Mouse (Mus musculus): ENCODE results near the gene Bbs5. TPM values are rescaled to one million over a fixed set of nuclear protein-coding genes. Genes with fewer than 3 reads are reported as not detected.
A peak's percentile ranks its signal among the peaks of the same experiment; 100 is the strongest.

Gene Bbs5
- polyA plus RNA-seq, 1 experiment from 2014 or later, result 22.7 TPM

DNA sequence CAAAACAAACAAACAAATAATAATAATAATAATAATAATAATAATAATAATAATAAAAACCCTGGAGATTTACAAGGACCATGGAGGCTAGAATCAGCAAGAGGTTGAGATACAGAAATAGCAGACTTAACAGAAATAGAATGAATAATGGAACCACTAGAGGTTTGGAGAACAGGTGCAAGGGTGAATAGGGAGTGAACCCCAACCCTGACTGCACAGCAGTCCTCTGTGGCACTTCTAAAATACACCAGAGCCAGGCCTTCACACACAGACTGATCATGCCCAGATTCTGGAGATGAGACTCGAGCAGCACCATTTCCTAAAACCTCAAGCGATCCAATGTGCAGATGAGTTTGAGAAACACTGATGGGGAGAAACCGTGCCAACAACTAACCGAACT is 35.0 kb downstream of the Bbs5 start:
- Histone ChIP-seq H3K4me2 (ENCODE audit: low read length) (no peak overlapping the region), H3K9ac (replicated peaks; ENCODE audit: low read depth, low read length) (no peak overlapping the region), H3K27ac (ENCODE audit: low read length) (no peak overlapping the region), H3K9me3 (ENCODE audit: control insufficient read depth, low read length) (no peaks in the 10 kb centered on the region), H3K4me1 (replicated peaks; ENCODE audit: control insufficient read depth, insufficient read depth, low read length) (no peaks in the 10 kb centered on the region), H3K27me3 (replicated peaks; ENCODE audit: control insufficient read depth, insufficient read depth, low read length) (no peaks in the 10 kb centered on the region), H3K36me3 (ENCODE audit: control insufficient read depth, insufficient read depth) (no peaks in the 10 kb centered on the region), H3K4me3 (replicated peaks; ENCODE audit: low read length) (no peak overlapping the region)
- 94% methylated on average over 4 of the region's 4 CpGs for WGBS
- ATAC-seq, result no peak

DNA sequence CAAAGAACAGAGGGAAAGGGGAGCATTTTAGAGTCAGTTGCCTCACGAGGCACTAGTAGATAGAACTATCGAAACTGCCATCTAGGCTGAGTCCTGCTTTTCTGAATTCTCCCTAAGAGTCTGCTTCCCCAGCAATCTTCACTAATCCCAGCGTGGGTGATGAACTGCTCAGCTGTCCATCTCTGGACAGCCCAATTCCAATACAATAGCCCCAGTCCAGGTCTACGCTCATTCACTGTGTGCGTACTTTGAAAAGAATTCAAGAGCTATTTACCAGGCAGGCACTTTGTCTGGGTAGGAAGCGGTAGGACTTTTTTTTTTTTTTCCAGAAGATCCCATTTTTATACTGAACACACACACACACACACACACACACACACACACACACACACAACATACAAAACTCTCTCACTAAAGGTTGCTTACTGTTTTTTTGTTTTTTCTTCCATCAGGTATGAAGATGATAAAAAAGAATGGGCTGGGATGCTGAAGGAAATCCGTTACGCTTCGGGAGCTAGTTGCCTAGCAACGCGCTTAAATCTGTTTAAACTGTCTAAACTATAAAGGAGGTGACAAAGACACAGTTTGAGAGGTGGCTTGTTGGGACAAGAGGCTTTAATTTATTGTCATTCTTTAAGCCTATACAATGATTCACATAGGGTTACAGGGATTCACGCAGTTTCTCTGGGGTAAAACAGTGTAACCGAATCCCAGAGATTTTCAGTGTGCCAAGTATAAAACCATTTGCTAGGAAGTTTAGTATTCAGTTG is 36.2 kb downstream of the Bbs5 start:
- WGBS, result 15% methylated on average over 13 of the region's 13 CpGs
- H3K4me3 ChIP-seq (replicated peaks; ENCODE audit: low read length), result no peak overlapping the region
- H3K36me3 ChIP-seq (ENCODE audit: control insufficient read depth, insufficient read depth), result no peaks in the 10 kb centered on the region
- peak; percentile 62 for ATAC-seq
- no peaks in the 10 kb centered on the region for H3K9me3 ChIP-seq (ENCODE audit: control insufficient read depth, low read length)
- no peaks in the 10 kb centered on the region for H3K4me1 ChIP-seq (replicated peaks; ENCODE audit: control insufficient read depth, insufficient read depth, low read length)
- peak overlapping the region; percentile 22; the same call in 1 of the 2 replicates for H3K4me2 ChIP-seq (ENCODE audit: low read length)
- H3K9ac ChIP-seq (replicated peaks; ENCODE audit: low read depth, low read length), result no peak overlapping the region
- no peaks in the 10 kb centered on the region for H3K27me3 ChIP-seq (replicated peaks; ENCODE audit: control insufficient read depth, insufficient read depth, low read length)
- no peak overlapping the region for H3K27ac ChIP-seq (ENCODE audit: low read length)

DNA sequence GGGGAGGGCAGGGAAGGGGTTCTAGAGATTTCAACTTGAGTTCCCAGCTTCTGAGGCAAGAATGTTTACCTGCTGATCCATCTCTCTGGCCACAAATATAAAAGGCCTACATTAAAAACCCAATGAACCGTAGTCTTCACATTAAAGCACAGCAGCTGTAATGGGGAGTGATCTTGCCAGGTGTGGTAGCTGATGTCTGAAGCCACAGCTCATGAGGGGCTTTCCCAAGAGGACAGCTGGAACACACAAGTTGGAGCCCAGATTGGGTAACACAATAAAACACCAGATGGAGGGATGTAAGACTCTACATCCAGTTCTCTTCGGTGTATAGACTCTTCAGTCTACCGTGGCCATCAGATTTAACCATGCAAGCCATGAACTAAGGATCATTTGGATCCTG is 37.5 kb downstream of the Bbs5 start:
- H3K27me3 ChIP-seq (replicated peaks; ENCODE audit: control insufficient read depth, insufficient read depth, low read length), result no peaks in the 10 kb centered on the region
- no peak overlapping the region for H3K4me2 ChIP-seq (ENCODE audit: low read length)
- H3K4me3 ChIP-seq (replicated peaks; ENCODE audit: low read length), result no peak overlapping the region
- no peaks in the 10 kb centered on the region for H3K4me1 ChIP-seq (replicated peaks; ENCODE audit: control insufficient read depth, insufficient read depth, low read length)
- WGBS, result 98% methylated on average over 3 of the region's 3 CpGs
- H3K9ac ChIP-seq (replicated peaks; ENCODE audit: low read depth, low read length), result no peak overlapping the region
- H3K36me3 ChIP-seq (ENCODE audit: control insufficient read depth, insufficient read depth), result peaks cover 4% of the 10 kb centered on the region; the same call in 1 of the 2 replicates
- no peak for ATAC-seq
- no peaks in the 10 kb centered on the region for H3K9me3 ChIP-seq (ENCODE audit: control insufficient read depth, low read length)
- no peak overlapping the region for H3K27ac ChIP-seq (ENCODE audit: low read length)

DNA sequence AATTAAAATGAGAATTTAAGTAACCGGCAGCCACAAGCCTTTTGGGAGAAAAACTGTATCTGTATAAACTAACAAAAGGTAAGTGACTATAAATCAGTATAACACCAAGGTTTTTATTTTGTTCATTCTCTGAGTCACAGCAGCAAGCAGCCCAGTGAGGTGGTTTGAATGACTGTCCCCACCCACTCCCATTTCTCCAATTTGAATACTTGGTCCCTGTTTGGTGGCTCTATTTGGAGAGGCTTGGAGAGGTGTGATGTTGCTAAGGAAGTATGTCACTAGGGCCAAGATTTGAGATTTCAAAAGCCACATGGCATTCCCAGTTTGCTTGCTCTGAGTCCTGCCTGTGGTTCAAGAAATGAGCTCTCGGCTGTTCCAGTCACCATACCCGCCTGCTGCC is 43.2 kb downstream of the Bbs5 start:
- H3K9me3 ChIP-seq (ENCODE audit: control insufficient read depth, low read length), result no peaks in the 10 kb centered on the region
- peaks cover 23% of the 10 kb centered on the region for H3K36me3 ChIP-seq (ENCODE audit: control insufficient read depth, insufficient read depth)
- H3K27ac ChIP-seq (ENCODE audit: low read length), result no peak overlapping the region
- no peak overlapping the region for H3K4me3 ChIP-seq (replicated peaks; ENCODE audit: low read length)
- 89% methylated on average over 3 of the region's 3 CpGs for WGBS
- H3K4me1 ChIP-seq (replicated peaks; ENCODE audit: control insufficient read depth, insufficient read depth, low read length), result no peaks in the 10 kb centered on the region
- ATAC-seq, result no peak
- no peak overlapping the region for H3K4me2 ChIP-seq (ENCODE audit: low read length)
- no peaks in the 10 kb centered on the region for H3K27me3 ChIP-seq (replicated peaks; ENCODE audit: control insufficient read depth, insufficient read depth, low read length)
- no peak overlapping the region for H3K9ac ChIP-seq (replicated peaks; ENCODE audit: low read depth, low read length)

DNA sequence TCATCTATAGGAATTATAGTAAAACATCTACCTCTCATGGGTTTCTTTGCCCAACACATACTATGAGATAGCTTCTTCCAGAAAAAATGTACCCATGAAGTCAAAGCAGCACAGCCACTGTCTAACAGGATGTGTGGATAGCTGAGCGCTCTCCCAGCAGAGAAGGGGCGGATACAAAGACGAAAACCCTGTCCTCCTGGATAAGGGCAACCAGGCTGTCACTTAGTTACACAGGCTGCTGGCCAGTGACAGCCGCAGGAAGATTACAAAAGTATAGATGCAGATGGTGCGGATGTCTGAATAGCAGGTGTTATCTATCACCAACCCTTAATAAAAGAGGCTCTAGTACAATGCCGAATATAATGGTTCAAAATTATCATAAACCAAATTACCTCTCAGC is 43.9 kb downstream of the Bbs5 start:
- Histone ChIP-seq H3K36me3 (ENCODE audit: control insufficient read depth, insufficient read depth) (peaks cover 23% of the 10 kb centered on the region), H3K27ac (ENCODE audit: low read length) (no peak overlapping the region), H3K9ac (replicated peaks; ENCODE audit: low read depth, low read length) (no peak overlapping the region), H3K4me1 (replicated peaks; ENCODE audit: control insufficient read depth, insufficient read depth, low read length) (no peaks in the 10 kb centered on the region), H3K27me3 (replicated peaks; ENCODE audit: control insufficient read depth, insufficient read depth, low read length) (no peaks in the 10 kb centered on the region), H3K9me3 (ENCODE audit: control insufficient read depth, low read length) (no peaks in the 10 kb centered on the region), H3K4me3 (replicated peaks; ENCODE audit: low read length) (no peak overlapping the region), H3K4me2 (ENCODE audit: low read length) (no peak overlapping the region)
- WGBS, result 96% methylated on average over 6 of the region's 6 CpGs
- no peak for ATAC-seq

DNA sequence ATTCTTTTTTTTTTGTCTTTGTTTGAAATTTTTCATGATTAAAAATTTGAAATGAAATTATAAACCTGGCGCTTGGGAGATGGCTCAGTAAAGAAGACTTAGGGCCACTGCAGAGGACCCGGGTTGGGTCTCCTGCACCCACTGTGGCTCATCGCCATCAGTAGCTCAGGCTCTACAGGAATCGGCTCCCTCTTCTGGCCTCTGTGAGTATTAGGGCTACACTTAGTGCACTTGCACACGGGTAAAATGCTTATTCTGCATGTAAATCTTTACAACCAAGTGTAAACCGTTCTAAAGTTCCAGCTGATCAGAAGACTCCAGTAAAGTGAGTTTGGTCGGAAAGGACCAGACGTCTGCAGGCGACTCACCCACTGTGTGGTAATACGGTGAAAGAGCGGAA is 46.5 kb downstream of the Bbs5 start:
- H3K27me3 ChIP-seq (replicated peaks; ENCODE audit: control insufficient read depth, insufficient read depth, low read length), result no peaks in the 10 kb centered on the region
- no peak overlapping the region for H3K9ac ChIP-seq (replicated peaks; ENCODE audit: low read depth, low read length)
- 95% methylated on average over 11 of the region's 11 CpGs for WGBS
- no peak overlapping the region for H3K27ac ChIP-seq (ENCODE audit: low read length)
- H3K36me3 ChIP-seq (ENCODE audit: control insufficient read depth, insufficient read depth), result peaks cover 24% of the 10 kb centered on the region
- no peak for ATAC-seq
- no peak overlapping the region for H3K4me3 ChIP-seq (replicated peaks; ENCODE audit: low read length)
- H3K9me3 ChIP-seq (ENCODE audit: control insufficient read depth, low read length), result no peaks in the 10 kb centered on the region
- no peak overlapping the region for H3K4me2 ChIP-seq (ENCODE audit: low read length)
- H3K4me1 ChIP-seq (replicated peaks; ENCODE audit: control insufficient read depth, insufficient read depth, low read length), result no peaks in the 10 kb centered on the region

DNA sequence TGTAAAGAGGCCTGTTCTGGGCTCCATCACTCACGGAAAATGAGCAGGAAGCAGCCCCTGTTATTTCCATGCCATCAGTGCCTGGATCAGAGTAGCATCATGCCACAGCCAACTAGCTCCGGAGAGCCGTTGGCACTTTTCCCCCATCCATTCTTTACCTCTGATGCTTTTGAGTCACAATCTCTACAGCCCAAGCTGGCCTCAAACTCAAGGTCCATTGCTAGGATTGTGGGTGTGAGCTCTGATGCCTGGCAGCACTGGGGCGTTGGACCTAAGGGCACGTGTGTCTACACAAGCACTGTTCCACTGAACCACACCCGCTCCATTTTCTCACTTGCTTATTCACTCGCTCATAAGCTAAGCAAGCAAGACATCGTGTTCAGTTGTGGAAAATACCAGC is 53.5 kb downstream of the Bbs5 start:
- H3K4me3 ChIP-seq (replicated peaks; ENCODE audit: low read length), result no peak overlapping the region
- H3K9me3 ChIP-seq (ENCODE audit: control insufficient read depth, low read length), result no peaks in the 10 kb centered on the region
- 95% methylated on average over 8 of the region's 8 CpGs for WGBS
- H3K4me2 ChIP-seq (ENCODE audit: low read length), result no peak overlapping the region
- H3K36me3 ChIP-seq (ENCODE audit: control insufficient read depth, insufficient read depth), result peaks cover 25% of the 10 kb centered on the region
- H3K4me1 ChIP-seq (replicated peaks; ENCODE audit: control insufficient read depth, insufficient read depth, low read length), result no peaks in the 10 kb centered on the region
- H3K9ac ChIP-seq (replicated peaks; ENCODE audit: low read depth, low read length), result no peak overlapping the region
- no peak for ATAC-seq
- no peak overlapping the region for H3K27ac ChIP-seq (ENCODE audit: low read length)
- H3K27me3 ChIP-seq (replicated peaks; ENCODE audit: control insufficient read depth, insufficient read depth, low read length), result no peaks in the 10 kb centered on the region

DNA sequence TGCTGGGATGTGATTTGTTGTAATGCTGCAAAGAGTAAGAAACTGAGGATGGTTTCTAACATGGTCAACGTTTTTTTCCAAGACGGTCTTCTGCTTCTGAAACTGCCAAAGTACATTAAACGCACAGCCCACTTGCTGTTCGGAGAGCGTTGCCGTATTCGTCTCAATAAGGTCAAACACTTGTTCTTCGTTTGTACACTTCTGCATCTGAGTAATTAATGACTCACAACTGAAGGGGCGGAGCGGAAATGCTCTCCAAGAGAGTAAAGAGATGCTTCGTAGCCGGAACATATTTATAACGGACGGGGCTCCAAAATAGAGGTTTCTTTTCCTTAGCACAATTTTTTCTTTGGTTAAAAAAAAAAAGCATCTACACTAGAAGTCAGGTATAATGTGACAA is 65.2 kb downstream of the Bbs5 start:
- H3K4me1 ChIP-seq (replicated peaks; ENCODE audit: control insufficient read depth, insufficient read depth, low read length), result peaks cover 7% of the 10 kb centered on the region
- no peak overlapping the region for H3K27ac ChIP-seq (ENCODE audit: low read length)
- no peaks in the 10 kb centered on the region for H3K9me3 ChIP-seq (ENCODE audit: control insufficient read depth, low read length)
- H3K9ac ChIP-seq (replicated peaks; ENCODE audit: low read depth, low read length), result no peak overlapping the region
- H3K4me3 ChIP-seq (replicated peaks; ENCODE audit: low read length), result no peak overlapping the region
- peak overlapping the region; percentile 51 for H3K4me2 ChIP-seq (ENCODE audit: low read length)
- no peak for ATAC-seq
- H3K27me3 ChIP-seq (replicated peaks; ENCODE audit: control insufficient read depth, insufficient read depth, low read length), result no peaks in the 10 kb centered on the region
- H3K36me3 ChIP-seq (ENCODE audit: control insufficient read depth, insufficient read depth), result no peaks in the 10 kb centered on the region; the same call in 1 of the 2 replicates
- WGBS, result 78% methylated on average over 14 of the region's 14 CpGs

DNA sequence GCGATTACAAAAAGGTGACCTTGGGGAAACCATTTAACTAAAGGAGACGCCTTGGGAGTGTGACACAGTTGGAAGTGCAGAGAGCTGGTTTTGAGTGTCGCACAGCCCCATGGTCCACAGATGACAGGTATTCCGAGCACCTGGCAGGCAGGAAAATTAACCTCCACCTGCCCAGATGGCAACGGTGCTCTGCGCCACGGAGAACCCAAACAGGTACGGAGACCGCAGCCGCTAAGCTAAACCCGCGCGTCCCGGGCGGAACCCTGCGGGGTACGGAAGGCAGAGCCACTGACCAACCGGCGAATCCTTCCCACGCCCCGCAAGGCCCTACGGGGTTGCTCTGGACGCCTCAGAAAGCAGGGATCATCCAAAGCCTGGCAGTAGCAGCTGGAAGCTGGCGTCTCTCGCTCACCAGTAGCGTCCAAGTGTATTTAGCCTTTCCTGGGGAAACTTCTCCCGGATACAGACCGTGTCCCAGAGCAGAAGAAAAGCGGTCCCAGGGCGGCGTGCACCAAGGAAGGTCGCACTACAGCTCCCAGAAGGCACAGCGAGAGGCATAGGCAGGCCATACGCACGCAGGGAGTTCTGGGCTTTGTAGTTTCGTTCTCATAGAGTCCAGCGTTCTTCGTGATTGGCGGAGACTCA is 66.1 kb downstream of the Bbs5 start, which contains the start of gene Fastkd1:
TSS of gene Fastkd1 (minus strand) at position 536 of the 645 bp plus-strand sequence.
- Histone ChIP-seq H3K4me3 (replicated peaks; ENCODE audit: low read length) (peak within 1 kb of the TSS; percentile 82), H3K9ac (replicated peaks; ENCODE audit: low read depth, low read length) (peak within 1 kb of the TSS; percentile 70), H3K36me3 (ENCODE audit: control insufficient read depth, insufficient read depth) (no peaks in the 10 kb centered on the region), H3K4me2 (ENCODE audit: low read length) (peak within 1 kb of the TSS; percentile 51), H3K27ac (ENCODE audit: low read length) (no peak within 1 kb of the TSS), H3K27me3 (replicated peaks; ENCODE audit: control insufficient read depth, insufficient read depth, low read length) (no peaks in the 10 kb centered on the region), H3K9me3 (ENCODE audit: control insufficient read depth, low read length) (no peaks in the 10 kb centered on the region), H3K4me1 (replicated peaks; ENCODE audit: control insufficient read depth, insufficient read depth, low read length) (peaks cover 7% of the 10 kb centered on the region)
- peak; percentile 100 for ATAC-seq
- under 1% methylated on average over 39 of the region's 39 CpGs for WGBS

Data from forebrain, embryonic 16.5 days (tissue).